Mouse (Mus musculus): ENCODE results near the gene Prex1. TPM values are rescaled to one million over a fixed set of nuclear protein-coding genes. Genes with fewer than 3 reads are reported as not detected.

Gene Prex1
- polyA plus RNA-seq, 1 experiment from 2014 or later: 28.5 TPM

GRCm38 (mm10) chr2:166605164-166605831, 108.3 kb downstream of the Prex1 start:
- Histone ChIP-seq H3K27me3 (no peaks in the 10 kb centered on the region), H3K4me1 (replicated peaks) (no peaks in the 10 kb centered on the region; the same call in 1 of the 2 replicates), H3K36me3 (peaks cover 31% of the 10 kb centered on the region), H3K9me3 (no peaks in the 10 kb centered on the region), H3K27ac (replicated peaks) (no peak overlapping the region), H3K4me3 (no peak overlapping the region), H3K4me2 (no peak overlapping the region), H3K9ac (no peak overlapping the region)
- 80% methylated on average over 12 of the region's 12 CpGs for WGBS
- no peak for ATAC-seq (ENCODE audit: low read depth)

DNA sequence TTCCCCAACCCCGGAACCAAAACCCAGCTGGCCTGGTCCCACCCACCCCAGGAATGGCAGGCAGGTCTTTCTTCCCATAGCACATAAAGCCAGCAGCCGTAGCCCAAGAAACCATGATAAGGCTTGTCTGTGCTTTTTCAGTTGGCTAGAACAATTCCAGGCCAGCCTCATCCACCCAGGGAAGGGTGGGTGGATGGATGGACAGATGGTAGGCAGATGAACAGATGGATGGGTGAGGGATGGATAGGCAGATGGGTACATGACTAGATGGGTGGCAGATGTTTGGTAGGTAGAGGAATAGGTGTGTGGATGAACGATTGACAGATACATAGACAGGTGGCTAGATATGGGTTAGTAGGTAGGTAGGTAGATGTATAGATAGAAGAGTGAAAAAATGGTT, 110.7 kb downstream of the Prex1 start:
- 94% methylated on average over 3 of the region's 3 CpGs for WGBS
- no peak for ATAC-seq (ENCODE audit: low read depth)

GRCm38 (mm10) chr2:166601420-166601819, 112.2 kb downstream of the Prex1 start:
- H3K9me3 ChIP-seq: no peaks in the 10 kb centered on the region
- H3K27ac ChIP-seq (replicated peaks): no peak overlapping the region
- no peak overlapping the region for H3K4me3 ChIP-seq
- no peaks in the 10 kb centered on the region for H3K27me3 ChIP-seq
- no peak for ATAC-seq (ENCODE audit: low read depth)
- peaks cover 30% of the 10 kb centered on the region for H3K36me3 ChIP-seq
- no peak overlapping the region for H3K9ac ChIP-seq
- no peaks in the 10 kb centered on the region; the same call in 1 of the 2 replicates for H3K4me1 ChIP-seq (replicated peaks)
- no peak overlapping the region for H3K4me2 ChIP-seq
- 91% methylated on average over 18 of the region's 18 CpGs for WGBS

More for the DNA sequence above, 110.7 kb downstream of the Prex1 start:
- H3K4me2 ChIP-seq: no peak overlapping the region
- no peak overlapping the region for H3K9ac ChIP-seq
- H3K9me3 ChIP-seq: no peaks in the 10 kb centered on the region
- H3K36me3 ChIP-seq: peaks cover 34% of the 10 kb centered on the region
- no peak overlapping the region for H3K4me3 ChIP-seq
- no peak overlapping the region for H3K27ac ChIP-seq (replicated peaks)
- no peaks in the 10 kb centered on the region; the same call in 1 of the 2 replicates for H3K4me1 ChIP-seq (replicated peaks)
- H3K27me3 ChIP-seq: no peaks in the 10 kb centered on the region

GRCm38 (mm10) chr2:166598453-166599155, 115.0 kb downstream of the Prex1 start:
- Histone ChIP-seq H3K4me3 (no peak overlapping the region), H3K36me3 (peaks cover 30% of the 10 kb centered on the region), H3K9ac (no peak overlapping the region), H3K4me1 (replicated peaks) (peaks cover 6% of the 10 kb centered on the region; the same call in 1 of the 2 replicates), H3K27ac (replicated peaks) (no peak overlapping the region), H3K4me2 (no peak overlapping the region), H3K27me3 (no peaks in the 10 kb centered on the region), H3K9me3 (no peaks in the 10 kb centered on the region)
- ATAC-seq (ENCODE audit: low read depth): no peak
- WGBS: 86% methylated on average over 12 of the region's 12 CpGs

DNA sequence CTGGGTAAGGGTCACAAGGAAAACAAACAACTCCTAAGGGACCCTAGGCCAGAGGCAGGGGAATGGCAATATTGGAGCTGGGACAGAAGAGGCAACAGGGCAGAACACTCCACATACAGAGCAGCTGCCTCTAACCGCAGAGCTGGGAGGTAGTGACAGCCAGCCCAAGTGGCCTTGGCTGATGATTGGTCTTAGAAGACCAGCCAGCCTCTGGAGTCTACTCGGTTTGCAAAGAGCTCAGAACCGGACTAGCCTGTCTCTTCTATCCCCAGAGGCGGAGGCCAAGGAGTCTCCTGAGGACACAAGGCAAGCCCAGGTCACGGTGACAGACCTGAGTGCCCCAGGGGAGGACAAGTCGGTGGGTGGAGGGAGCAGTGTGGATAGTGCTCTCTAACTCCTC, 115.9 kb downstream of the Prex1 start:
- Histone ChIP-seq H3K9me3 (no peaks in the 10 kb centered on the region), H3K9ac (no peak overlapping the region), H3K4me3 (no peak overlapping the region), H3K27me3 (no peaks in the 10 kb centered on the region), H3K4me2 (no peak overlapping the region), H3K36me3 (peaks cover 35% of the 10 kb centered on the region), H3K4me1 (replicated peaks) (peaks cover 6% of the 10 kb centered on the region; the same call in 1 of the 2 replicates), H3K27ac (replicated peaks) (0 out of 2 replicates have a peak overlapping the region, but pooled peaks have one; percentile 9)
- ATAC-seq (ENCODE audit: low read depth): no peak
- WGBS: 83% methylated on average over 6 of the region's 6 CpGs

DNA sequence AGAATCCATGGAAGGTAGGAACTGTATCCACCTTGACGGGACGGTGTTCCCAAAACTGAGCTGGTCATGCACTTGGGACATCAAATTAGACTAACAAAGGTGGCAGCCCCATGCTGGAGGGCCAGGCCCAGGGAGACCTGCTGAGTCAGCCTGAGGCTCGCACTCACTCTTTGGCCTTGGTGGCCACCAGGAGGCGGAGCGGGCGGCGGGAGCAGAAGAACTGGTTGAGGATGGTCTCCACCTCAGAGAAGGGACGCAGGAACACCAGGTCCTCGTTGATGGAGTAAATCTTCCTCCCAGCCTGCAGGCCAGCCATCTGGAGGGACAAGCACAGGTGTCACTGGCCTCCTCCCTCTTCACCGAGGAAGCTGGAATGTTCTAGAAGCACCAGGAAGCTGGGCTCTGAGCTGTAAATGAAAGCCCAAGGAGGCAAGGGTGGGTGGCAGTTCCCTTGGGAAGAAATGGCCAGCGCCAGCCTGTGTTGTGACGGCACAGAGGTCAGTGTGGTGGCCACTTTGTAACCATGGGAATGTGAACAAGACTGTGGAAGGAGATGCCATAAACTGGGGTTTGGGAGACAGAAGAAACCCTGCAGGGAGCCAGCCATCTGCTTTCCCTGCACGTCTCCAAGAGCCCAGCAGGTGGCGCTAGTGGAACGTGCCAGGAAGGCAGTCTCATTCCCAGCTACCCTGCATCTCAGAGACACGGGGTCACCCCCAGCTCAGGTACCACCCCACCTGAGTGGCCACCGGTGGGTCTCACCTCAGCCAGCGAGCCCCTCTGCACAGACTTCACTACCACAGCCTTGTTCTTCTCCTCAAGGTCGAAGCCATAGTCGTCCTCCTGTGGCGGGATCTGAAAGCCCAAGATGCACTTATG, 121.4 kb downstream of the Prex1 start:
- no peaks in the 10 kb centered on the region for H3K27me3 ChIP-seq
- peak; percentile 49; the same call in 1 of the 2 replicates for ATAC-seq (ENCODE audit: low read depth)
- no peak overlapping the region for H3K9ac ChIP-seq
- peaks cover 9% of the 10 kb centered on the region; the same call in 1 of the 2 replicates for H3K4me1 ChIP-seq (replicated peaks)
- no peaks in the 10 kb centered on the region for H3K9me3 ChIP-seq
- no peak overlapping the region for H3K4me2 ChIP-seq
- H3K36me3 ChIP-seq: peaks cover 36% of the 10 kb centered on the region
- 44% methylated on average over 21 of the region's 21 CpGs for WGBS
- no peak overlapping the region for H3K4me3 ChIP-seq
- H3K27ac ChIP-seq (replicated peaks): no peak overlapping the region

DNA sequence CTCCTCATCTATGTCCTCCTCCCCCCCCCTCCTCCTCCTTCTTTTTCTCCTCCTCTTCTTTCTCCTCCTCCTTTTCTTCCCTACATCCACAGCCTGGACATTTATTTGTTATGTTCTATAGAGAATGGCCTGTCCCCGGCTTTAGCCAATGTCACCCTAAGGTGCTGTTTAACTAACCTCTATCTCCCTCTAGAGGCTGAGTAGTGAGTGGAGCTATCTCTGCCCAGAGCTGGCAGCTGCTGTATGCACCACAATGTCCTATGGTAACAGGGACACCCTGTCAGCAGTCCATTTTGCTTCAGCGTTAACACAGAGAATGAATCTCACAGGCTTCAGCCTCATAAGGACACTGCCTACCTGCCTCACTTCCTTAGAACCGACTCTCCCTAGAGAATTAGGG, 129.1 kb downstream of the Prex1 start:
- Histone ChIP-seq H3K9me3 (no peaks in the 10 kb centered on the region), H3K4me3 (no peak overlapping the region), H3K4me1 (replicated peaks) (no peaks in the 10 kb centered on the region), H3K9ac (no peak overlapping the region), H3K27ac (replicated peaks) (no peak overlapping the region), H3K27me3 (no peaks in the 10 kb centered on the region), H3K4me2 (no peak overlapping the region), H3K36me3 (peaks cover 81% of the 10 kb centered on the region)
- WGBS: 79% methylated on average over 3 of the region's 3 CpGs
- ATAC-seq (ENCODE audit: low read depth): no peak

DNA sequence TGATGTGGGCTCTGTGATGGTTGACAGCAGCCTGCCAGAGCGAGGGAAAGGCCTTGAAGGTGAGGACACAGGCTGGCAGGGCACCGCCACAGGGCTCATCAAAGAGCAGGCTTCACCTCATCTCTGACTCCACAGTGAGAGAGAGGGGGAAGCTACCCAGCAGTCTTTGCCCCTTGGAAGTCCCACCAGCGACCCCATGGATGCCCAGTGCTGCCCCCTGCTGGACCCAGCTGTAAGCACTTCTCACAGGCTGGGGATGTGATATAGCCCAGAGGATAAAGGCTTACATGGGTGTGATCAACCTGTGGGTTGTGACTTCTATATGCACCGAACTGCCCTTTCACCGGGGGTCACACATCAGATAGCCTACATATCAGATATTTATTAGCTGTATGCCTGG, 130.3 kb downstream of the Prex1 start:
- Histone ChIP-seq H3K27me3 (no peaks in the 10 kb centered on the region), H3K36me3 (peaks cover 77% of the 10 kb centered on the region), H3K27ac (replicated peaks) (no peak overlapping the region), H3K4me1 (replicated peaks) (no peaks in the 10 kb centered on the region), H3K4me2 (no peak overlapping the region), H3K9me3 (no peaks in the 10 kb centered on the region), H3K4me3 (no peak overlapping the region), H3K9ac (no peak overlapping the region)
- no peak for ATAC-seq (ENCODE audit: low read depth)
- WGBS: 95% methylated on average over 5 of the region's 5 CpGs

- no peaks in the 10 kb centered on the region for H3K27me3 ChIP-seq
These were observed 131.6 kb downstream of the Prex1 start for GRCm38 (mm10) chr2:166581881-166582583.

DNA sequence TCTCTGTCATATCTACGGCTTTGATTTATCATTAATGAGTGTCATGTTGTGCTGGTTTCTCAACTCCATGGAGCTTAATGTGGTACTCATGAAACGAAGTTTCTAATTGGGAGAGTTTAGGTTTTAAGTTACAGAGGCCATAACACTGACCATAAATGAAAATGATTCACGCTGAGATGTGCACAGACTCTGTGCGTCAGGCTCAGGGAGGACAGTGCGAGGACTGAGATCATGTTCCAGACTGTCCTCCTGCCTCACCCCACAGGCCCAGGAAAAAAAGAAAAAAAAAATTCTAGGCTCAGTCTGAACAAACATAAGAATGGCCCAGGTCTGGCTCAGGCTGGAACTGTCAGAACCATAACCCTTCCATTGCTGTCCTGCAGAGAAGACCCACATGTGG, 133.8 kb downstream of the Prex1 start:
- Histone ChIP-seq H3K9me3 (no peaks in the 10 kb centered on the region), H3K27me3 (no peaks in the 10 kb centered on the region), H3K27ac (replicated peaks) (no peak overlapping the region), H3K4me1 (replicated peaks) (no peaks in the 10 kb centered on the region), H3K36me3 (peaks cover 53% of the 10 kb centered on the region), H3K9ac (no peak overlapping the region), H3K4me2 (no peak overlapping the region), H3K4me3 (no peak overlapping the region)
- no peak for ATAC-seq (ENCODE audit: low read depth)
- 94% methylated on average over 5 of the region's 5 CpGs for WGBS

More at GRCm38 (mm10) chr2:166581881-166582583, 131.6 kb downstream of the Prex1 start:
- no peak for ATAC-seq (ENCODE audit: low read depth)
- 94% methylated on average over 21 of the region's 21 CpGs for WGBS
- Histone ChIP-seq H3K4me2 (no peak overlapping the region), H3K9ac (no peak overlapping the region), H3K9me3 (no peaks in the 10 kb centered on the region), H3K27ac (replicated peaks) (no peak overlapping the region), H3K4me1 (replicated peaks) (no peaks in the 10 kb centered on the region), H3K4me3 (no peak overlapping the region), H3K36me3 (peaks cover 75% of the 10 kb centered on the region)

- H3K4me3 ChIP-seq: no peak overlapping the region
- H3K9ac ChIP-seq: no peak overlapping the region
- H3K27ac ChIP-seq (replicated peaks): no peak overlapping the region
- peaks cover 50% of the 10 kb centered on the region for H3K36me3 ChIP-seq
- no peak for ATAC-seq (ENCODE audit: low read depth)
- H3K9me3 ChIP-seq: no peaks in the 10 kb centered on the region
- H3K4me1 ChIP-seq (replicated peaks): no peaks in the 10 kb centered on the region
- H3K4me2 ChIP-seq: no peak overlapping the region
- no peaks in the 10 kb centered on the region for H3K27me3 ChIP-seq
- 88% methylated on average over 10 of the region's 10 CpGs for WGBS
These were observed 134.3 kb downstream of the Prex1 start for GRCm38 (mm10) chr2:166579361-166579760.

All from neural tube, embryonic 13.5 days (tissue).